Mouse (Mus musculus): ENCODE measurements around the gene Cyyr1.

DNA sequence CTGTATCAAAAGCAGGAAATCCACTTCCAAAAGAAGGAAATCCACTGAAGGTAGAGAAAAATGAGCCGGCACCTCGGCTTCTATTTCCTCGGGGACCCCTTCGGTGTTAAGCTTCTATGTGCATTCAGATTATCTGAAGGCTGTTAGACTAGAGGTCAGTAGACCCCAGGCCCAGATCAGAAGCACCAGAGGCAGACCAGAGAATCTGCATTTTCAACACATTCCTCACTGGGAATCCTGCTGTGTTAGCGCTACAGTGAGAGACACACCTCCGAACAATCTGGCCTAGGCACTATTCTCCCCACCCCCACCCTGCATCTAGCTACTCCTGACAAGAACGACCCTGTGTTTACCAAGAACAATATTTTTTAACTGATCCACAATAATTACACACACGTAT lies 641 bp upstream of the Cyyr1 start:
- no peak for TF ChIP-seq CHD2 (IDR thresholded peaks at IDR 0.05; ENCODE audit: low read depth, low read length)
- TF ChIP-seq ZNF384 (IDR thresholded peaks at IDR 0.05; ENCODE audit: low read depth, low read length): no peak
- TF ChIP-seq HCFC1 (IDR thresholded peaks at IDR 0.05; ENCODE audit: borderline replicate concordance, insufficient read depth, low read length): no peak
- no peak for TF ChIP-seq ZC3H11A (IDR thresholded peaks at IDR 0.05; ENCODE audit: borderline replicate concordance, low read depth, low read length)
- no peak for TF ChIP-seq MAFK (IDR thresholded peaks at IDR 0.05; ENCODE audit: insufficient read depth, low read depth, low read length)

Measured in ES-E14 (cell line).